Mouse (Mus musculus) intestine, embryonic 16.5 days (tissue): Measurements from ENCODE around the gene Tarbp1. TPM values are rescaled to one million over a fixed set of nuclear protein-coding genes. Genes with fewer than 3 reads are reported as not detected.

Experiments used
- ATAC-seq: fragments of 200-750 bp; cut with Nextera tagmentation; 2 replicates; pipeline ENCODE4 v1.8.0; 2017; ENCODE audit warnings: moderate TSS enrichment, moderate library complexity
- H3K27ac ChIP-seq: fragments of 300-500 bp; sonication (generic); 2 replicates; pipeline ENCODE4 v1.5.1; 2014; ENCODE audit warnings: mild to moderate bottlenecking, low read length
- H3K27me3 ChIP-seq: fragments of 300-500 bp; sonication (generic); replicated peaks from 2 replicates; pipeline ENCODE4 v1.6.1; 2014; ENCODE audit warnings: low read length, control low read depth, mixed read lengths; ENCODE audit not compliant: control insufficient read depth, insufficient read depth
- H3K36me3 ChIP-seq: fragments of 300-500 bp; sonication (generic); 2 replicates; pipeline ENCODE4 v1.6.1; 2014; ENCODE audit warnings: low read length, control low read depth; ENCODE audit not compliant: control insufficient read depth, insufficient read depth
- H3K4me1 ChIP-seq: fragments of 300-500 bp; sonication (generic); 2 replicates; pipeline ENCODE4 v1.6.1; 2014; ENCODE audit warnings: low read length, control low read depth, mixed read lengths; ENCODE audit not compliant: control insufficient read depth, insufficient read depth
- H3K4me2 ChIP-seq: fragments of 300-500 bp; sonication (generic); 2 replicates; pipeline ENCODE4 v1.6.1; 2014; ENCODE audit warnings: low read depth, low read length, control low read depth
- H3K4me3 ChIP-seq: fragments of 300-500 bp; sonication (generic); 2 replicates; pipeline ENCODE4 v1.5.1; 2014; ENCODE audit warnings: mild to moderate bottlenecking, low read length
- H3K9ac ChIP-seq: fragments of 300-500 bp; sonication (generic); 2 replicates; pipeline ENCODE4 v1.6.1; 2014; ENCODE audit warnings: low read depth, low read length
- H3K9me3 ChIP-seq: fragments of 300-500 bp; sonication (generic); 2 replicates; pipeline ENCODE4 v1.6.1; 2016; ENCODE audit warnings: low read length, control low read depth; ENCODE audit not compliant: control insufficient read depth
- WGBS: fragments of 180-500 bp; shearing (Covaris S2); extraction: QIAGEN DNeasy Blood & Tissue Kit; methylation state at CpG from one replicate; pipeline ENCODE4 v1.1.7; 2014; 5-methylcytosine and 5-hydroxymethylcytosine counted together
- polyA plus RNA-seq: library from polyadenylated mRNA; unstranded; fragments of >200 nt; fragmentation: Nextera tagmentation; extraction: Ambion mirVana; gene quantifications from 2 replicates; pipeline ENCODE4 v1.2.1, GENCODE M21; 2015

Tarbp1 gene
- polyA plus RNA-seq, 1 experiment from 2014 or later: 1.6 TPM

DNA sequence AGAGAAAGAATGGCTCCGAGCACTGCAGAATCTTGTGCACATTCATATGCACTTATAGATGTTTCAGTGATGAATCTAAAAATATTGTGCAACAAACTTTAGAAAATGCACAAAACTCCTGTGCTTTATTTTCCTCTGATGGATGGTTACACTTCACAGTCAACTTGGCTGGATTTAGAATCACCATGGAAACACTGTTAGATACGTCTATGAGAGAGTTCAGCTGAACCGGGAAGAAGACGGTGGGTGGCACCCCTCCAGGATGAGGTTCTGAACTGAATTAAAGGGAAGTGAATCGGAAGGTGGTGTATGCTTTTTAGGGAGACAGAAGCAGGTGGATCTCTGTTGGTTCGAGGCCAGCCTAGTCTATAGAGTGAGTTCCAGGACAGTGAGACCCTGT lies 34.8 kb upstream of the Tarbp1 start:
- no peaks in the 10 kb centered on the region; the same call in 1 of the 2 replicates for H3K9me3 ChIP-seq
- H3K27me3 ChIP-seq: no peaks in the 10 kb centered on the region
- H3K4me1 ChIP-seq: peaks cover 9% of the 10 kb centered on the region
- no peak overlapping the region for H3K27ac ChIP-seq
- H3K9ac ChIP-seq: no peak overlapping the region
- no peak overlapping the region for H3K4me3 ChIP-seq
- H3K4me2 ChIP-seq: no peak overlapping the region
- no peak for ATAC-seq
- WGBS: 75% methylated on average over 6 of the region's 6 CpGs
- 0 out of 2 replicates have a peak, but pooled peaks cover 2% of the 10 kb centered on the region for H3K36me3 ChIP-seq

DNA sequence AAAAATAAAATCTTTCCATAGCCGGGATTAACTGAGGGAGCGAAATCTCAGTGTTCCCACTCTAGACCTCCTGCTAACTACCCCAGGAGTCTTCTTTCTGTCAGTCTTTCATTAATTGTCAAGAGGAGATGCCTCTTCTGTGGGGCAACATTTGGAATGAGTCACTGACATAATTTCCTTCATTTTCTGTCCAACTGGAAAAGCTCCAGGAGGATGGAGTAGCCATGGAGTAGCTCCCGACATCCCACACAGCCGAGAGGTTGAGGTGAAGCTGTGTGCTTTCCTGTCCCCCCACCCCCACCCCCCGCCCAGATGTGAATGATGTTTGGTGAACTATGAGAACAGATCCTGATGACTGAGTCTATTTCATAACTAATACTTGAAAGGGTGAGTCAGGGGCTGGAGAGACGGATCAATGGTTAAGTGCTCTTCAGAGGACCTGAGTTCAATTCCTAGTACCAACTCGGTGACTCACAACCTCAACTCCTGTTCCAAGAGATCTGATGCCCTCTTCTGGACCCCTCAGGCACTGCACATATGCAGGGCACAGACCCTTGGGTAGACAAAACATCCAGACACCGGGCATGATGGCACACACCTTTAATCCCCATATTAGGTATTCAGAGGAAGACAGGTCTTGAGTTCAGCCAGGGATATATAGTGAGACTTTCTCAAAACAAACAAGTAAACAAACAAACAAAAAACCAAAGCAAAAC lies 34.2 kb upstream of the Tarbp1 start:
- no peak for ATAC-seq
- H3K4me1 ChIP-seq: peaks cover 3% of the 10 kb centered on the region; the same call in 1 of the 2 replicates
- 0 out of 2 replicates have a peak, but pooled peaks cover 2% of the 10 kb centered on the region for H3K36me3 ChIP-seq
- H3K4me2 ChIP-seq: no peak overlapping the region
- no peaks in the 10 kb centered on the region for H3K27me3 ChIP-seq
- no peak overlapping the region for H3K27ac ChIP-seq
- no peak overlapping the region for H3K9ac ChIP-seq
- 77% methylated on average over 8 of the region's 8 CpGs for WGBS
- H3K4me3 ChIP-seq: no peak overlapping the region
- no peaks in the 10 kb centered on the region; the same call in 1 of the 2 replicates for H3K9me3 ChIP-seq

DNA sequence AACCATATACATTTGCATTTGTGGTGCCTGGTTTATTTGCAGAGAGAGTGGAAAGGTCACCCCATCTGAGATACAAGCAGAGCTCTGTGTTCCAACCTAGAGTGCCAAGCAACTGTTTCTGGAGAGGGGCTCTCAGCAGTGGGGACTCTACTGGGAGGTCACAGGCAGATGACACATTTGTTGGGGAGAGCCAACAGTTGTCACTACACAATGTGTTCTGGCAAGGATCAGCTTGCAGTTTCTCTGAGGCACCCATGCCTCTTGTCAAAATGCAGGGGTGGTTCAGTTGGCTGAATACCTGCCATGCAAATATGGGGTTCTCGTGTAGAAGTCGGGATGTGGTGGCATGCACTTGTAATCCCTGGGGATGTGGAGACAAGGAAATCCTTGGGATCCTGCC lies 33.4 kb upstream of the Tarbp1 start:
- Histone ChIP-seq H3K4me1 (no peaks in the 10 kb centered on the region), H3K9me3 (no peaks in the 10 kb centered on the region; the same call in 1 of the 2 replicates), H3K4me2 (no peak overlapping the region), H3K27me3 (no peaks in the 10 kb centered on the region), H3K9ac (no peak overlapping the region), H3K36me3 (0 out of 2 replicates have a peak, but pooled peaks cover 2% of the 10 kb centered on the region), H3K27ac (no peak overlapping the region), H3K4me3 (no peak overlapping the region)
- ATAC-seq: no peak
- WGBS: 98% methylated on average over 2 of the region's 2 CpGs

DNA sequence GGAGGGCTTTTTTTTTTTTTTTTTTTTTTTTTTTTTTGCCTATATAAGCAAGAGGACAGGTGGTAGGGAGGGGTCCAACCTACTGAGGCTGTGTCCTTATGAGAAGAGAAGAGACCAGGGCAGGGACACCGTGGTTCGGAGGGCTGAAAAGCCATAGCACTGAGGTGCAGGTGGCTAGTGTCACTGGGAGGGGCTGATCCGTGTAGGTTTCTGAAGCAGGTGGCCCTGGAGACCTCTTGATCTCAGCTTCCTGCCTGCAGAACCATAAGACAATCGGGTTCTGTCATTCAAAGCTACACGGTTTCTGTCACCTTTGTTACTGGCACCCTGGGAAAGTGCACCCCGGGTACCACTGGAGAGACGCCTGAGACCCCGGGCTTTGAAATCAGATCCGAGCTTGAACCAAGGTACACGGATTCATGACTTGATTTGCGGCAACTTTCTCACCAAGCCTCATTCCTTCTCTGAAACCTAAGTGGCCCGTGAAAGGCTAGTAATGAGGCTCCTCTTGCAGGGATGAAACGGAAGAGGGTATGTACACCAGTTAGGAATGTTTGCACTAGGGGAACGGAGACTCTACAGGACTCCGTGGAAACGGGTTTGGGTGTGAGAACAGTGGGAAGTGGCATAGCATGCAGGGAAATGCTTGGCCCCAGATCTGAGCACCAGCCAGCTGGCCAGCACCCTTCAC lies 29.8 kb upstream of the Tarbp1 start:
- Histone ChIP-seq H3K27me3 (no peaks in the 10 kb centered on the region), H3K4me3 (no peak overlapping the region), H3K9ac (no peak overlapping the region), H3K36me3 (no peaks in the 10 kb centered on the region), H3K27ac (no peak overlapping the region), H3K9me3 (no peaks in the 10 kb centered on the region; the same call in 1 of the 2 replicates), H3K4me2 (no peak overlapping the region), H3K4me1 (no peaks in the 10 kb centered on the region)
- 70% methylated on average over 16 of the region's 16 CpGs for WGBS
- no peak for ATAC-seq

DNA sequence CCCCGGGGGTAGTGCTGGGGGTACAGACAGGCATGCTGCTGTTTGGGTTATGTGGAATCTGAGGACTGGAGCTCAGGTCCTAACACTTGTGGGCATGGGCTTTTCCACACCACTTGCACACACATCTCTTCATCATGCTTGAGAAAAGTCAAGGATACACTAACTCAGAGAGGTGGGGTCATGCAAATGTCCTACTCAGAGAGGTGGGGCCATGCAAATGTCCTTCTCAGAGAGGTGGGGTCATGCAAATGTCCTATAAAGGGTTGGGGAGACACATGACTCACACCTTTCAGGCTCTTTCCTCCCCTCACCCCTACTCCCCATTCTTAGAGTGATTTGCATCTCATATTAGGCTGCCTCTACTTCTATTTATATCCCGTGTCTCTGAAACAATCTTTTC lies 27.9 kb upstream of the Tarbp1 start:
- no peak overlapping the region for H3K9ac ChIP-seq
- H3K36me3 ChIP-seq: no peaks in the 10 kb centered on the region
- no peaks in the 10 kb centered on the region; the same call in 1 of the 2 replicates for H3K9me3 ChIP-seq
- 45% methylated on average over 2 of the region's 2 CpGs for WGBS
- H3K27ac ChIP-seq: no peak overlapping the region
- no peak overlapping the region for H3K4me3 ChIP-seq
- H3K4me1 ChIP-seq: peaks cover 5% of the 10 kb centered on the region; the same call in 1 of the 2 replicates
- no peak overlapping the region for H3K4me2 ChIP-seq
- no peaks in the 10 kb centered on the region for H3K27me3 ChIP-seq
- ATAC-seq: no peak

DNA sequence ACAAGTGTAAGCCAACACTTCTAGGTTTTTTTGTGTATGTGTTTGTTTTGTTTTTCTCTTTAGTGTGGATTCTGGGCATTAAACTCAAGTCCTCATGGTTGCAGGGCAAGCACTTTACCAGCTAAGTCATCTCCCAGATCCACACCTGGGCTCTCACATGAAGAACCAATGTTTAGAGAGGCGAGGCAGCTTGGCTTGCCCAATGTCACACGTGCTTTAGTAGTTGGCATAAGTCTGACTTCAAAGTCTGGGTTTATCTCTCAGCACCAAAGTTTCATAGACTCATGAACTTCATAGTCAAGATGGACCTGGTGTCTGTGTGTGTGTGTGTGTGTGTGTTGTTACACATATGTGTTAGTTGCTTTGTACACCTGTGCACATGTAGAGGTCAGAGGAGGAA lies 24.5 kb upstream of the Tarbp1 start:
- Histone ChIP-seq H3K4me2 (no peak overlapping the region), H3K27me3 (no peaks in the 10 kb centered on the region), H3K9me3 (no peaks in the 10 kb centered on the region), H3K4me1 (peaks cover 5% of the 10 kb centered on the region; the same call in 1 of the 2 replicates), H3K27ac (no peak overlapping the region), H3K9ac (no peak overlapping the region), H3K4me3 (no peak overlapping the region), H3K36me3 (no peaks in the 10 kb centered on the region)
- WGBS: 100% methylated on average over 2 of the region's 2 CpGs
- ATAC-seq: no peak

DNA sequence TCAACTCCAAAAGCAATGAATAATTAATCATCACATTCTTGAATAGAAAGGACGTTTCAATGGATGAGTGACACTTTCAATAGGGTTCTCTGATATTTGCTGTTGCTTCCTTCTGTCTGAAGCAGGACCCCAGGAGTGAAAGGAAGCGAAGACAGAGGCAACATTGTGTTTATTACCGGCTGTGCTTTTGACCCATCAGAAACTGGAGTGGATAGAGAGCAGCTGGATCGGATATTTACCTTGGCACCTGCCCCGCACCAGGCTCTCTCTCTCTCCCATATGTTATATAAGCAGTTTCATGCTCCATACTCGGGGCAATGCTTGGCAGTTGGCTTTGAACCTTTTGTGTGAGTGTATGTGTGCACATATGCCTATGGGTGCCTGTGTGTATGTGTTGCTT lies 23.6 kb upstream of the Tarbp1 start:
- H3K9ac ChIP-seq: no peak overlapping the region
- H3K4me1 ChIP-seq: peaks cover 5% of the 10 kb centered on the region; the same call in 1 of the 2 replicates
- no peaks in the 10 kb centered on the region for H3K9me3 ChIP-seq
- no peak overlapping the region for H3K4me3 ChIP-seq
- no peak overlapping the region for H3K4me2 ChIP-seq
- 68% methylated on average over 6 of the region's 6 CpGs for WGBS
- no peaks in the 10 kb centered on the region for H3K36me3 ChIP-seq
- no peak overlapping the region for H3K27ac ChIP-seq
- no peak for ATAC-seq
- H3K27me3 ChIP-seq: no peaks in the 10 kb centered on the region

DNA sequence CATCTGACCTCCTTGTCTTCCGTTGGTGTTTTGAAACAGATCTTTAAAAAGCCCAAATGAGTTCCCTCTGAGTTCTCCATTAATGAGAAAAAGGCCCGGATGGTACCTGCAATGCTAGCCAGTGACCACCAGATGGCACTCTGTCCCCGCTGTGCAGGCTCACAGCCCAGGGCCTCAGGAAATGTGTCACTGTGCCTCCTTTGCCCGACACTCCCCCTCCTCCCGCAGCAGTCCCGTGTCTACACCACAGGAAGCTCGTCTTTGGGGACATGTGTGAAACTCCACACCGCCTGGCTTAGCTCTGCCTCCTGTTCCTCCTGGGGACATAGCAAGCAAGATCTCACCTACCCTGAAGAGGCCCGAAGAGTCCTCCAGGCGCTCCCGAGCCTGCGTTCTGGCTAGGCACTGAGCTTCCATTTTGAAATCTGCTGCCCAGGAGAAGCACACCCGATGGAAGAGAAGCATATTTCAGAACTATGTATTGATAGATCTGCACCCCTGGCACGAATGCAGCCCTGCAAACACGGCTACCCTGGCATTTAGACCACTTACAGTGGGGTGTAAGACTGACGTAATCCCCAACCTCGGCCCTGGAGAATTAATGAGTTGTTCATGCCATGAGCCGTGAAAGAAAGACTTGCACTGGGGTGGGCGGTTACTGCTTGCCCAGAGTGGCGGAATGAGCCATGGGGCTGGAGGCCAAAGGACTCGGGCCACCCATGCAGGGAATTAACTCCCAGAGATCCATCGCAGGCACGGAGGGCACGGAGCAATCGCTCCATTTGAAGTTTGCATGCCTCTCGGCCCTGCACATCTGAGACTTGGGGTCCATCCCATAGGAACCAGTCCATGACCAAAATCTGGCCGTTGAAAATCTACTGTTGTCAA lies 22.9 kb upstream of the Tarbp1 start:
- no peaks in the 10 kb centered on the region for H3K36me3 ChIP-seq
- H3K4me3 ChIP-seq: peak overlapping the region; percentile 40
- peak overlapping the region; percentile 61 for H3K27ac ChIP-seq
- no peaks in the 10 kb centered on the region for H3K9me3 ChIP-seq
- peaks cover 5% of the 10 kb centered on the region; the same call in 1 of the 2 replicates for H3K4me1 ChIP-seq
- H3K9ac ChIP-seq: peak overlapping the region; percentile 74
- H3K27me3 ChIP-seq: no peaks in the 10 kb centered on the region
- peak; percentile 93 for ATAC-seq
- peak overlapping the region; percentile 56 for H3K4me2 ChIP-seq
- 26% methylated on average over 27 of the region's 27 CpGs for WGBS

DNA sequence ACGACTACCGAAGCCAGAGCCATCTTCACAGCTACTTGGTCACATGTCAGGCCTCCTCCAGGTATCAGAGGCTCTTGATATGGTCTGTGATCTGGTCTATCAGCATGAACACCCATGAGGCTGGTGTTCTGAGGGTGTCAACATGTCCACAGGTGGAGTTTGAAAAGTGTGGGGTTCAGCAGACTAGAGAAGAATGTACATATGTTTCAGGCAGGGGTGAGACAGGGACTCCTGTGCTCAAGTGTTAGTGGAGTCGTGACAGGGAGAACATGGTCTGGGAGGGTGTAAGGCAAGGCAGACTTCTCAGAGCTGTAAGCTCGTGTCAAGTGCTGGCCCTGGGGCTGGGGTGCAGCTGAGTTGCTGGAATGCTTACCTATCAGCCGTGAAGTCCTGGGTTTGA lies 22.1 kb upstream of the Tarbp1 start:
- Histone ChIP-seq H3K27ac (no peak overlapping the region), H3K36me3 (no peaks in the 10 kb centered on the region), H3K4me2 (no peak overlapping the region), H3K27me3 (no peaks in the 10 kb centered on the region), H3K9me3 (no peaks in the 10 kb centered on the region), H3K9ac (peak overlapping the region; percentile 51), H3K4me3 (no peak overlapping the region), H3K4me1 (peaks cover 5% of the 10 kb centered on the region; the same call in 1 of the 2 replicates)
- ATAC-seq: peak; percentile 19; the same call in 1 of the 2 replicates
- 81% methylated on average over 5 of the region's 5 CpGs for WGBS
